Mouse (Mus musculus): Measurements from ENCODE around the gene Inf2. TPM values are rescaled to one million over a fixed set of nuclear protein-coding genes. Genes with fewer than 3 reads are reported as not detected.

The Inf2 gene
- 28.2 and 28.3 TPM in 2 replicates for polyA plus RNA-seq (2011; ENCODE audit: insufficient read depth, insufficient read length, low read depth, missing spikeins)

DNA sequence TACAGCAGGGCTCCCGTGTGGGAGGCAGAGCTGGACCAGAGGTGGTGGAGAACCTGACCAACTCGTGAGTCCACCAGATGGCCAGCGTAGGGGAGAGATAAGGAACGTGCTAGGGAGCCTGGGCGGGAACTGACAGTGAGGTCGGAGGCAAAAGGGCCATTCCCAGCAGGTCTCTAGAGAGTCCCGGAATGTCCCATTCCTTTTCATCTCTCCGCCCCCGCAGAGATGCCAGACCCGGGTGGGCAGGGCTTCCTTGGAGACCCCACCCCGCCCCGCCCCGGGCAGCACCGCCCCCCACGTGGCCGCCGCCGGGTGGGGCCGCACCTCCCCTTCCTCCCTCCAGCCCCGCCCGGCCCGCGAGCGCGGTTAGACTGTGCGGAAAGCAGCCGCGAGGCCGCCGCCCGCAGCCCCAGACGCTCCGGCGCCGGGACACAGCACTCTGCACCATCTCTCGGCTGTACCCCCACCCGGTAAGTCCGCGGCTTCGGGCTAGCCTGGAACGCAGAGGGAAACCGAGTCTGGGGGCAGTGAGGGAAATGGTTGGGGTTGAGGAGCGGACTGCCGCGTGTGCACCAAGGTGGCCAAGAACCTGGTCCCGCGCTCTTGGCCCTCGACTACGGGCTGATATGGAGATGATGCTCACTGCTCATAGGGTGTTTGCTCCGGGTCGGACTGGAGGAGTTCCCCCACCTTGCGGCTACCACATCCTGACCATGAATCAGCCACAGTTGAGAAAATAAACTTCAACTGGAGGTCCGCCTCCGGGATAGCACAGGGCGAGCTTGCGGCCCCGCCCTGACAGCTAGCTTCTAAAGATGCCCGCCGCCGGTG is at the start of gene Inf2:
Gene Inf2, plus strand, starts transcription at position 359 of the 831 bp plus-strand sequence.
- H3K27ac ChIP-seq (ENCODE audit: insufficient read depth, low read length) = no peak within 1 kb of the TSS
- no peaks in the 10 kb centered on the region for H3K9me3 ChIP-seq (replicated peaks; ENCODE audit: control insufficient read depth, insufficient read depth, low read length, poor library complexity, severe bottlenecking)
- no peaks in the 10 kb centered on the region; the same call in 1 of the 2 replicates for H3K27me3 ChIP-seq (ENCODE audit: control insufficient read depth, insufficient read depth, low read length, poor library complexity, severe bottlenecking)
- peak; percentile 47; the same call in 1 of the 2 replicates for TF ChIP-seq EP300 (IDR thresholded peaks at IDR 0.05; ENCODE audit: insufficient read depth, low read depth, low read length)
- peak; percentile 13 for TF ChIP-seq POLR2A (IDR thresholded peaks at IDR 0.05; ENCODE audit: insufficient read depth, low read length)
- no peak for TF ChIP-seq CTCF (IDR thresholded peaks at IDR 0.05; ENCODE audit: low read depth, low read length)
- H3K4me1 ChIP-seq (ENCODE audit: control insufficient read depth, insufficient read depth, low read length) = no peaks in the 10 kb centered on the region
- peak within 1 kb of the TSS; percentile 71 for H3K9ac ChIP-seq (ENCODE audit: low read depth, poor library complexity, severe bottlenecking)
- H3K4me3 ChIP-seq (ENCODE audit: low read depth, low read length) = peak within 1 kb of the TSS; percentile 93
- no peaks in the 10 kb centered on the region for H3K36me3 ChIP-seq (ENCODE audit: control insufficient read depth, insufficient read depth, low read length, poor library complexity, severe bottlenecking)

- no peak for TF ChIP-seq POLR2A (IDR thresholded peaks at IDR 0.05; ENCODE audit: insufficient read depth, low read length)
- TF ChIP-seq CTCF (IDR thresholded peaks at IDR 0.05; ENCODE audit: low read depth, low read length) = no peak
- no peak for TF ChIP-seq EP300 (IDR thresholded peaks at IDR 0.05; ENCODE audit: insufficient read depth, low read depth, low read length)
Measured at GRCm38 (mm10) chr12:112539466-112539965, 49.1 kb upstream of the Inf2 start.

GRCm38 (mm10) chr12:112540321-112540720 is 48.3 kb upstream of the Inf2 start:
- no peaks in the 10 kb centered on the region for H3K36me3 ChIP-seq (ENCODE audit: control insufficient read depth, insufficient read depth, low read length, poor library complexity, severe bottlenecking)
- H3K9ac ChIP-seq (ENCODE audit: low read depth, poor library complexity, severe bottlenecking) = no peak overlapping the region
- TF ChIP-seq CTCF (IDR thresholded peaks at IDR 0.05; ENCODE audit: low read depth, low read length) (no peak), EP300 (IDR thresholded peaks at IDR 0.05; ENCODE audit: insufficient read depth, low read depth, low read length) (no peak), POLR2A (IDR thresholded peaks at IDR 0.05; ENCODE audit: insufficient read depth, low read length) (no peak)
- peaks cover 10% of the 10 kb centered on the region for H3K4me1 ChIP-seq (ENCODE audit: control insufficient read depth, insufficient read depth, low read length)
- H3K27ac ChIP-seq (ENCODE audit: insufficient read depth, low read length) = no peak overlapping the region
- H3K4me3 ChIP-seq (ENCODE audit: low read depth, low read length) = no peak overlapping the region
- H3K27me3 ChIP-seq (ENCODE audit: control insufficient read depth, insufficient read depth, low read length, poor library complexity, severe bottlenecking) = no peaks in the 10 kb centered on the region
- H3K9me3 ChIP-seq (replicated peaks; ENCODE audit: control insufficient read depth, insufficient read depth, low read length, poor library complexity, severe bottlenecking) = no peaks in the 10 kb centered on the region

More at GRCm38 (mm10) chr12:112539466-112539965, 49.1 kb upstream of the Inf2 start:
- Histone ChIP-seq H3K9me3 (replicated peaks; ENCODE audit: control insufficient read depth, insufficient read depth, low read length, poor library complexity, severe bottlenecking) (no peaks in the 10 kb centered on the region), H3K4me3 (ENCODE audit: low read depth, low read length) (no peak overlapping the region), H3K9ac (ENCODE audit: low read depth, poor library complexity, severe bottlenecking) (no peak overlapping the region), H3K27ac (ENCODE audit: insufficient read depth, low read length) (no peak overlapping the region), H3K36me3 (ENCODE audit: control insufficient read depth, insufficient read depth, low read length, poor library complexity, severe bottlenecking) (no peaks in the 10 kb centered on the region), H3K4me1 (ENCODE audit: control insufficient read depth, insufficient read depth, low read length) (peaks cover 8% of the 10 kb centered on the region), H3K27me3 (ENCODE audit: control insufficient read depth, insufficient read depth, low read length, poor library complexity, severe bottlenecking) (no peaks in the 10 kb centered on the region)

GRCm38 (mm10) chr12:112541483-112542091 is 47.0 kb upstream of the Inf2 start:
- no peak overlapping the region for H3K27ac ChIP-seq (ENCODE audit: insufficient read depth, low read length)
- H3K4me1 ChIP-seq (ENCODE audit: control insufficient read depth, insufficient read depth, low read length) = peaks cover 10% of the 10 kb centered on the region

DNA sequence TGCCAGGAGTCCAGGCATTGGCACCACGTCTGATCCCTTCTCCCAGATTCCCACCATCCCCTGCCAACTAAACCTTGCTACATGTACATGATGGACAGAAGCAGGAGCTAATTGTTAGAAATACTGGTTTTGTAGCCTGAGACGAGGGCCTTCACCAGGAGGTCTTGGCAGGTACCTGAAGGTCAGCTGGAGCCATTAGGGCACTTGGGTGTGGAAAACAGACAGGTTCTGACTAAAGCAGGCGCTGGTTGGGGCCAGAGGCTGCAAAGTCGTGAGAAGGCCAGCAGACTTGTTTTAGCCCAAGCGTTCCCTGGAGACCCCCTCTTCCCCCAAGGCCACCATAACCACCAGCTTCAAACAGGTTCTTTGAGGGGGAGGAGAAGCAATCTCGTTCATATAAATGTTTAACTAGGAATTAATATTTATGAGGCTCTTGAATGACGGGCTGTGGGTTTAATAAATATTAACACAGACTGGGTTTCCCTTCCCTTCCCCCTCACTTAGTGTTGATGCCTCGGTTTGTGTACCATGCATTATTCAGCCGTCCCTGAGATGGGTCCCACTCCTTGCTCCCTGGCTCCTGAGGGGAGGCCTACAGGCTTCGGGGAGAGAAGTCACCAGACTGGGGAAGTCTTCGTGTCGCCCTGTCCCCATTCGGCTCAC is 46.2 kb upstream of the Inf2 start:
- H3K4me1 ChIP-seq (ENCODE audit: control insufficient read depth, insufficient read depth, low read length) = peaks cover 10% of the 10 kb centered on the region
- no peaks in the 10 kb centered on the region for H3K27me3 ChIP-seq (ENCODE audit: control insufficient read depth, insufficient read depth, low read length, poor library complexity, severe bottlenecking)

More at GRCm38 (mm10) chr12:112541483-112542091, 47.0 kb upstream of the Inf2 start:
- H3K9ac ChIP-seq (ENCODE audit: low read depth, poor library complexity, severe bottlenecking) = no peak overlapping the region
- H3K9me3 ChIP-seq (replicated peaks; ENCODE audit: control insufficient read depth, insufficient read depth, low read length, poor library complexity, severe bottlenecking) = no peaks in the 10 kb centered on the region
- no peaks in the 10 kb centered on the region for H3K27me3 ChIP-seq (ENCODE audit: control insufficient read depth, insufficient read depth, low read length, poor library complexity, severe bottlenecking)
- no peak for TF ChIP-seq EP300 (IDR thresholded peaks at IDR 0.05; ENCODE audit: insufficient read depth, low read depth, low read length)
- TF ChIP-seq CTCF (IDR thresholded peaks at IDR 0.05; ENCODE audit: low read depth, low read length) = no peak
- TF ChIP-seq POLR2A (IDR thresholded peaks at IDR 0.05; ENCODE audit: insufficient read depth, low read length) = no peak
- H3K4me3 ChIP-seq (ENCODE audit: low read depth, low read length) = no peak overlapping the region
- no peaks in the 10 kb centered on the region for H3K36me3 ChIP-seq (ENCODE audit: control insufficient read depth, insufficient read depth, low read length, poor library complexity, severe bottlenecking)

More for the DNA sequence above, 46.2 kb upstream of the Inf2 start:
- Histone ChIP-seq H3K9ac (ENCODE audit: low read depth, poor library complexity, severe bottlenecking) (no peak overlapping the region), H3K27ac (ENCODE audit: insufficient read depth, low read length) (no peak overlapping the region), H3K4me3 (ENCODE audit: low read depth, low read length) (no peak overlapping the region), H3K36me3 (ENCODE audit: control insufficient read depth, insufficient read depth, low read length, poor library complexity, severe bottlenecking) (no peaks in the 10 kb centered on the region), H3K9me3 (replicated peaks; ENCODE audit: control insufficient read depth, insufficient read depth, low read length, poor library complexity, severe bottlenecking) (no peaks in the 10 kb centered on the region)
- TF ChIP-seq EP300 (IDR thresholded peaks at IDR 0.05; ENCODE audit: insufficient read depth, low read depth, low read length) (no peak), CTCF (IDR thresholded peaks at IDR 0.05; ENCODE audit: low read depth, low read length) (no peak), POLR2A (IDR thresholded peaks at IDR 0.05; ENCODE audit: insufficient read depth, low read length) (no peak)
